Mouse (Mus musculus): ENCODE results near the gene Usp30. TPM values are rescaled to one million over a fixed set of nuclear protein-coding genes. Genes with fewer than 3 reads are reported as not detected.

Gene Usp30
- total and polyA plus RNA-seq, 2 experiments from 2014 or later: 20.6 to 56.3 TPM

DNA sequence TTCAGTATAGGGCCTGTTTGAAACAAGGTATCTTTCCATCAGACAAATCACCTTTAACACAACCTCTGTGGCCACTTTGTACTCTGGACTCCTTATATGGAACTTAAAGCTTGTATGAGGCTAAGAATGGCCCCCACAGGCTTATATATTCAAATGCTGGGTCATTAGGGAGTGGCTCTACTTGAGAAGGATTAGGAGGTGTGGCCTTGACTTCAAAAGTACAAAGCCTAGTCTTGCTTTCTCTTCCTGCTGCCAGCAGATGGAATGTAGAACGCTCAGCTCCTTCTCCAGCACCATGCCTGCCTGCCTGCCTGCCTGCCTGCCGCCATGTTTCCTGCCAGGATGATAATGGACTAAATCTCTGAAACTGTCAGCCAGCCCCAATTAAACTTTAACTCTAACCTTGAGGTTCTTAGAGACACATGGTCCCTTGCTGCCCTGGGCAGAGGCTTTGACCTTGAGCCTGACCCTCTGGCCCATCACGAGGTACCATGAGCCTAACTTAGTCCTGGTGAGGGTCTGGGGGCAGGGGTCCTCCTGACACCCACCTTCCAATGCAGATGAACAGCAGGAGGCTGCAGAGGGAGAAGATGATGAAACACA is 33.0 kb upstream of the Usp30 start:
- no peak for TF ChIP-seq CTCF (IDR thresholded peaks at IDR 0.05)
- H3K9me3 ChIP-seq (ENCODE audit: low read length): no peaks in the 10 kb centered on the region
- WGBS: 81% methylated on average over 3 of the region's 3 CpGs
- H3K4me3 ChIP-seq (ENCODE audit: low read depth, low read length): no peak overlapping the region
- H3K4me1 ChIP-seq (ENCODE audit: insufficient read depth, low read length): no peaks in the 10 kb centered on the region
- DNase-seq (ENCODE audit: low spot score): no peak
- H3K27me3 ChIP-seq (ENCODE audit: insufficient read depth, low read length): no peaks in the 10 kb centered on the region
- peaks cover 30% of the 10 kb centered on the region for H3K36me3 ChIP-seq (ENCODE audit: insufficient read depth, low read length)
- no peak overlapping the region for H3K9ac ChIP-seq (replicated peaks; ENCODE audit: low read length, poor library complexity, severe bottlenecking)
- no peak overlapping the region for H3K4me2 ChIP-seq (ENCODE audit: low read depth, low read length, poor library complexity, severe bottlenecking)
- ATAC-seq (ENCODE audit: low FRiP score): no peak
- no peak overlapping the region for H3K27ac ChIP-seq (ENCODE audit: low read depth, low read length)

DNA sequence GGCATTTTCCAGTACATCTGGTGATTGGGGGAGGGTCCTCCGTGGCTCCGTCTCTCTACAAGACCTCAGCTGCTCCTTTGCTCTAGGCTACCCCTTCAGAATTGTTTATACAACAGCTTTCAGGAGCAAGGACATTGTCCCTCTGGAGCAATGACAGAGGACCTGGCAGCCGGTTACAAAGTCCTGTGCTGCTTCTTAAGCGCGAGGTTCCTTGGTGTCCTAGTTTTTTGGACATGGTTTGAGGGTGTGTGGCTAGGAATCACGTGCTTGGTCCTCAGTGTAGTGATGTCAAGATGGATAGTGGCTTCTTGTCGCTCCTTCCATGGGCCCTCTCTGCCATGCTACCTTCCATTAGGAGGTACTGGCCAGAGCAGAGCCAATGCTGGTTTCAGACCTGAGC is 30.9 kb upstream of the Usp30 start:
- Histone ChIP-seq H3K27ac (ENCODE audit: low read depth, low read length) (no peak overlapping the region), H3K4me2 (ENCODE audit: low read depth, low read length, poor library complexity, severe bottlenecking) (no peak overlapping the region), H3K4me1 (ENCODE audit: insufficient read depth, low read length) (no peaks in the 10 kb centered on the region), H3K9ac (replicated peaks; ENCODE audit: low read length, poor library complexity, severe bottlenecking) (no peak overlapping the region), H3K36me3 (ENCODE audit: insufficient read depth, low read length) (peaks cover 28% of the 10 kb centered on the region; the same call in 1 of the 2 replicates), H3K4me3 (ENCODE audit: low read depth, low read length) (no peak overlapping the region), H3K27me3 (ENCODE audit: insufficient read depth, low read length) (no peaks in the 10 kb centered on the region), H3K9me3 (ENCODE audit: low read length) (no peaks in the 10 kb centered on the region)
- WGBS: 82% methylated on average over 7 of the region's 7 CpGs
- ATAC-seq (ENCODE audit: low FRiP score): no peak
- no peak for TF ChIP-seq CTCF (IDR thresholded peaks at IDR 0.05)
- no peak for DNase-seq (ENCODE audit: low spot score)

DNA sequence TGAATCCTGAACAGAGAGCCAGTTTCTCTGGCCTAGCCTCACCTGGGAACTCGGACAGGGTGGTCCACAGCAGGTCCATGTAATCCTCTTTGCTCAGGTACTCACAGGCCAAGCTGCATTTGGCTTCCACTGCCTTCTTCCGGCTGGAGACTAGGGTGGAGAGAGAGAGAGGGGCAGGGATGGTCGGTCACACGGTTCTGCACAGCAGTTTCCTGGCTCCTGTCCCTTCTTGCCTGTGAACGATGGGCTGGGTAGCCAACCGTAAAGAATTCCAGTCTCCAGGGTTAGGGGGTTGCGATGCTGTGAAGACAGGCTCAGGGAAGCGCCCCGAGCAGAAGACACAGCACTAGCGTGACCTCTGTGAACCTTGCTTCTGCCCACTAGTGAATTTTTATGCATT is 30.1 kb upstream of the Usp30 start:
- Histone ChIP-seq H3K9me3 (ENCODE audit: low read length) (no peaks in the 10 kb centered on the region), H3K27me3 (ENCODE audit: insufficient read depth, low read length) (no peaks in the 10 kb centered on the region), H3K27ac (ENCODE audit: low read depth, low read length) (no peak overlapping the region), H3K4me2 (ENCODE audit: low read depth, low read length, poor library complexity, severe bottlenecking) (no peak overlapping the region), H3K4me1 (ENCODE audit: insufficient read depth, low read length) (no peaks in the 10 kb centered on the region), H3K9ac (replicated peaks; ENCODE audit: low read length, poor library complexity, severe bottlenecking) (no peak overlapping the region), H3K4me3 (ENCODE audit: low read depth, low read length) (no peak overlapping the region), H3K36me3 (ENCODE audit: insufficient read depth, low read length) (peaks cover 28% of the 10 kb centered on the region; the same call in 1 of the 2 replicates)
- no peak for TF ChIP-seq CTCF (IDR thresholded peaks at IDR 0.05)
- ATAC-seq (ENCODE audit: low FRiP score): no peak
- WGBS: 33% methylated on average over 10 of the region's 10 CpGs
- DNase-seq (ENCODE audit: low spot score): peak; percentile 41

DNA sequence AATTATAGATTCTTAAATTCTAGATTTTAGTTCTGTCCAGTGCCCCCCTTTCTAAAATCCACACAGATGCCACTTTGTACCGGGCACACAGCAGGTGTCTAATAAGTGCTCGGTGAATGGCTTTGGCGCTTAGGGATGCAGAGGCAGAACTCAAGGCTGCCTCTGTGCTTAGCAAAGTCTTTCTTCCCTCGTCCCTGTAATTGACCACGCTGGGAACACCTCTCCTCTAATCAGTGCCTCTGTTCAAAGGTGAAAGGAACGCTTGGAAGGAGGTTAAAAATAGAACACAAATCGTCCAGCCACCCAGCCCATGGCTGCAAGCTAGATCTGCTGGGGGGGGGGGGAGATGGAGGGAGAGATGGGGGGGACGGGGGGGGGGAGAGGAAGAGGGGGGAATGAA is 24.8 kb upstream of the Usp30 start:
- no peaks in the 10 kb centered on the region for H3K9me3 ChIP-seq (ENCODE audit: low read length)
- TF ChIP-seq CTCF (IDR thresholded peaks at IDR 0.05): no peak
- H3K27me3 ChIP-seq (ENCODE audit: insufficient read depth, low read length): no peaks in the 10 kb centered on the region
- H3K36me3 ChIP-seq (ENCODE audit: insufficient read depth, low read length): peaks cover 35% of the 10 kb centered on the region
- H3K27ac ChIP-seq (ENCODE audit: low read depth, low read length): no peak overlapping the region
- no peak for ATAC-seq (ENCODE audit: low FRiP score)
- DNase-seq (ENCODE audit: low spot score): no peak
- no peak overlapping the region for H3K4me2 ChIP-seq (ENCODE audit: low read depth, low read length, poor library complexity, severe bottlenecking)
- H3K9ac ChIP-seq (replicated peaks; ENCODE audit: low read length, poor library complexity, severe bottlenecking): no peak overlapping the region
- 29% methylated on average over 7 of the region's 8 CpGs for WGBS
- no peak overlapping the region for H3K4me3 ChIP-seq (ENCODE audit: low read depth, low read length)
- H3K4me1 ChIP-seq (ENCODE audit: insufficient read depth, low read length): no peaks in the 10 kb centered on the region

DNA sequence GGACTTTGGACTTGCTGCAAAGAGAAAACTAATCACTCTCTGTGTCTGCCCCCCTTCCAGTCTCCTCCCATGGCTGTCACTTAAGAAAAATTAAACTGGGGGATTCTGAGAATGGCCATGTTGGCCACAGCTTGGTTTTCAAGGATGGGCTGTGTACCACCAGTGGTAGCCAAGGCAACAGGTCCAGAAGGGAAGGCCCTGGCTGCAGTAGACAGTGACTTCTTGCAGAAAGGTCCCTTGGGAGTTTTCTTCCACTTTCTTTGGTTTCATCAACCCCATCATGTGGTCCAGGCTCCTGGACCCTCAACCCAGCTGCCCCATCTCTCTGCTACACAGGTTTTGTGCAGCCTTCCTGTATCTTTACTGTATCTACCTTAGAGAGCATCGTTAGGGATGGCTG is 24.4 kb upstream of the Usp30 start:
- Histone ChIP-seq H3K27me3 (ENCODE audit: insufficient read depth, low read length) (no peaks in the 10 kb centered on the region), H3K9ac (replicated peaks; ENCODE audit: low read length, poor library complexity, severe bottlenecking) (no peak overlapping the region), H3K27ac (ENCODE audit: low read depth, low read length) (no peak overlapping the region), H3K36me3 (ENCODE audit: insufficient read depth, low read length) (peaks cover 35% of the 10 kb centered on the region), H3K4me3 (ENCODE audit: low read depth, low read length) (no peak overlapping the region), H3K9me3 (ENCODE audit: low read length) (no peaks in the 10 kb centered on the region), H3K4me2 (ENCODE audit: low read depth, low read length, poor library complexity, severe bottlenecking) (no peak overlapping the region), H3K4me1 (ENCODE audit: insufficient read depth, low read length) (no peaks in the 10 kb centered on the region)
- no peak for TF ChIP-seq CTCF (IDR thresholded peaks at IDR 0.05)
- DNase-seq (ENCODE audit: low spot score) (no peak), ATAC-seq (ENCODE audit: low FRiP score) (no peak)
- WGBS: 77% methylated on average over 1 of the region's 1 CpGs

DNA sequence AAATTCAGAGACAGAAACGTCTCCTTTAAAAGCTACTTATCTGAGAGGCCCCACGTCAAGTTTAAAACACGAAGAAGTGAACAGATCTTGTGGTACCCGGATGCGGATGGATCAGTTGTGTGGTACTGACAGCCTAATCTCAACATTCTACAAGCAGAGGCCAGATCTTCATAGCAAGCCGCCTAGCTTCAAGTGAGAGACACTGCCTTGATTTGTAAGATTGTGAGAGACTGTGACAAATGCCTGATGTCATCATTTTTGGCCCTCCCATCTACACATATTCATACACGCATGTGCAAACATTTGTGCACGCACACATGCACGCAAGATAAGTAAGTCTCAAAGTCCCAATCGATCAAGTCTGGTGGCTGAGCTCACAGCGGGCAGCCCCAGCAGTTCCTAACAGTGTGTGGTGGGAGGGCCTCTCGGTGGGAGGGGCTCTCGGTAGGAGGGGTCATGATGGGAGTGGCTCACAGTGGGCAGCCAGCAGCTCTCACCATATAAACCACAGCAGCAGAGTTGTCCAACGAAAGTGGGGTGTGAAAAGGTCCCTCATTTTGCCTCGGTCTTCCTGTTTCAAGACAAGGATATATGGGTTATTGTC is 23.8 kb upstream of the Usp30 start:
- DNase-seq (ENCODE audit: low spot score) (no peak), ATAC-seq (ENCODE audit: low FRiP score) (no peak)
- no peak overlapping the region for H3K4me3 ChIP-seq (ENCODE audit: low read depth, low read length)
- TF ChIP-seq CTCF (IDR thresholded peaks at IDR 0.05): peak; percentile 15; the same call in 1 of the 2 replicates
- H3K4me1 ChIP-seq (ENCODE audit: insufficient read depth, low read length): no peaks in the 10 kb centered on the region
- H3K9me3 ChIP-seq (ENCODE audit: low read length): no peaks in the 10 kb centered on the region
- no peak overlapping the region for H3K27ac ChIP-seq (ENCODE audit: low read depth, low read length)
- no peak overlapping the region for H3K9ac ChIP-seq (replicated peaks; ENCODE audit: low read length, poor library complexity, severe bottlenecking)
- no peak overlapping the region for H3K4me2 ChIP-seq (ENCODE audit: low read depth, low read length, poor library complexity, severe bottlenecking)
- WGBS: 26% methylated on average over 15 of the region's 15 CpGs
- peaks cover 38% of the 10 kb centered on the region for H3K36me3 ChIP-seq (ENCODE audit: insufficient read depth, low read length)
- H3K27me3 ChIP-seq (ENCODE audit: insufficient read depth, low read length): no peaks in the 10 kb centered on the region

All from midbrain, postnatal 0 days (tissue).